Mouse (Mus musculus): ENCODE measurements around the gene Mogs. TPM values are rescaled to one million over a fixed set of nuclear protein-coding genes. Genes with fewer than 3 reads are reported as not detected.

Mogs gene
- polyA plus RNA-seq, 1 experiment from 2014 or later, result 22.1 TPM

GRCm38 (mm10) chr6:83111510-83112136, 3.7 kb upstream of the Mogs start:
- 93% methylated on average over 4 of the region's 4 CpGs for WGBS
- Histone ChIP-seq H3K4me2 (ENCODE audit: low read depth, low read length) (no peak overlapping the region), H3K4me3 (ENCODE audit: low read depth, low read length) (no peak overlapping the region), H3K27ac (replicated peaks; ENCODE audit: low read depth, low read length) (no peak overlapping the region), H3K4me1 (ENCODE audit: control insufficient read depth, insufficient read depth, low read length) (no peaks in the 10 kb centered on the region; the same call in 1 of the 2 replicates), H3K9me3 (replicated peaks; ENCODE audit: control insufficient read depth, low read length) (no peaks in the 10 kb centered on the region), H3K36me3 (replicated peaks; ENCODE audit: control insufficient read depth, insufficient read depth, low read depth, low read length) (no peaks in the 10 kb centered on the region), H3K9ac (replicated peaks; ENCODE audit: low read length) (no peak overlapping the region), H3K27me3 (ENCODE audit: control insufficient read depth, insufficient read depth, low read length) (no peaks in the 10 kb centered on the region)
- ATAC-seq (replicated peaks; ENCODE audit: insufficient number of reproducible peaks, low FRiP score, low TSS enrichment, low read depth) (no peak), DNase-seq (ENCODE audit: low spot score) (no peak)

GRCm38 (mm10) chr6:83115682-83116372, 531 bp downstream of the Mogs start:
- H3K27me3 ChIP-seq (ENCODE audit: control insufficient read depth, insufficient read depth, low read length), result no peaks in the 10 kb centered on the region

GRCm38 (mm10) chr6:83116373-83117164, 1.3 kb downstream of the Mogs start:
- Histone ChIP-seq H3K27me3 (ENCODE audit: control insufficient read depth, insufficient read depth, low read length) (no peaks in the 10 kb centered on the region), H3K4me2 (ENCODE audit: low read depth, low read length) (peak overlapping the region; percentile 78), H3K4me1 (ENCODE audit: control insufficient read depth, insufficient read depth, low read length) (peaks cover 5% of the 10 kb centered on the region), H3K9me3 (replicated peaks; ENCODE audit: control insufficient read depth, low read length) (no peaks in the 10 kb centered on the region), H3K4me3 (ENCODE audit: low read depth, low read length) (peak overlapping the region; percentile 75), H3K27ac (replicated peaks; ENCODE audit: low read depth, low read length) (no peak overlapping the region), H3K9ac (replicated peaks; ENCODE audit: low read length) (peak overlapping the region; percentile 85), H3K36me3 (replicated peaks; ENCODE audit: control insufficient read depth, insufficient read depth, low read depth, low read length) (no peaks in the 10 kb centered on the region; the same call in 1 of the 2 replicates)
- WGBS, result 77% methylated on average over 11 of the region's 11 CpGs
- DNase-seq (ENCODE audit: low spot score) (no peak), ATAC-seq (replicated peaks; ENCODE audit: insufficient number of reproducible peaks, low FRiP score, low TSS enrichment, low read depth) (no peak)

More at GRCm38 (mm10) chr6:83115682-83116372, 531 bp downstream of the Mogs start:
- Histone ChIP-seq H3K27ac (replicated peaks; ENCODE audit: low read depth, low read length) (0 out of 2 replicates have a peak overlapping the region, but pooled peaks have one; percentile 5), H3K4me1 (ENCODE audit: control insufficient read depth, insufficient read depth, low read length) (peaks cover 5% of the 10 kb centered on the region), H3K9me3 (replicated peaks; ENCODE audit: control insufficient read depth, low read length) (no peaks in the 10 kb centered on the region), H3K4me2 (ENCODE audit: low read depth, low read length) (peak overlapping the region; percentile 78), H3K36me3 (replicated peaks; ENCODE audit: control insufficient read depth, insufficient read depth, low read depth, low read length) (no peaks in the 10 kb centered on the region; the same call in 1 of the 2 replicates), H3K4me3 (ENCODE audit: low read depth, low read length) (peak overlapping the region; percentile 75), H3K9ac (replicated peaks; ENCODE audit: low read length) (peak overlapping the region; percentile 85)
- WGBS, result 3% methylated on average over 46 of the region's 48 CpGs
- ATAC-seq (replicated peaks; ENCODE audit: insufficient number of reproducible peaks, low FRiP score, low TSS enrichment, low read depth), result peak; percentile 31
- DNase-seq (ENCODE audit: low spot score), result no peak

GRCm38 (mm10) chr6:83117165-83117438, 1.8 kb downstream of the Mogs start:
- WGBS, result 85% methylated on average over 4 of the region's 4 CpGs
- ATAC-seq (replicated peaks; ENCODE audit: insufficient number of reproducible peaks, low FRiP score, low TSS enrichment, low read depth), result no peak
- no peak for DNase-seq (ENCODE audit: low spot score)
- peaks cover 5% of the 10 kb centered on the region for H3K4me1 ChIP-seq (ENCODE audit: control insufficient read depth, insufficient read depth, low read length)
- H3K9me3 ChIP-seq (replicated peaks; ENCODE audit: control insufficient read depth, low read length), result no peaks in the 10 kb centered on the region
- H3K9ac ChIP-seq (replicated peaks; ENCODE audit: low read length), result no peak overlapping the region
- H3K4me3 ChIP-seq (ENCODE audit: low read depth, low read length), result no peak overlapping the region
- no peak overlapping the region for H3K4me2 ChIP-seq (ENCODE audit: low read depth, low read length)
- no peaks in the 10 kb centered on the region for H3K27me3 ChIP-seq (ENCODE audit: control insufficient read depth, insufficient read depth, low read length)
- no peak overlapping the region for H3K27ac ChIP-seq (replicated peaks; ENCODE audit: low read depth, low read length)
- no peaks in the 10 kb centered on the region; the same call in 1 of the 2 replicates for H3K36me3 ChIP-seq (replicated peaks; ENCODE audit: control insufficient read depth, insufficient read depth, low read depth, low read length)

GRCm38 (mm10) chr6:83117616-83118015, 2.3 kb downstream of the Mogs start:
- H3K27me3 ChIP-seq (ENCODE audit: control insufficient read depth, insufficient read depth, low read length), result no peaks in the 10 kb centered on the region
- H3K36me3 ChIP-seq (replicated peaks; ENCODE audit: control insufficient read depth, insufficient read depth, low read depth, low read length), result no peaks in the 10 kb centered on the region; the same call in 1 of the 2 replicates
- no peak overlapping the region for H3K4me3 ChIP-seq (ENCODE audit: low read depth, low read length)
- no peak overlapping the region for H3K27ac ChIP-seq (replicated peaks; ENCODE audit: low read depth, low read length)
- no peak for DNase-seq (ENCODE audit: low spot score)
- no peaks in the 10 kb centered on the region for H3K9me3 ChIP-seq (replicated peaks; ENCODE audit: control insufficient read depth, low read length)
- no peak overlapping the region for H3K4me2 ChIP-seq (ENCODE audit: low read depth, low read length)
- peaks cover 5% of the 10 kb centered on the region for H3K4me1 ChIP-seq (ENCODE audit: control insufficient read depth, insufficient read depth, low read length)
- no peak for ATAC-seq (replicated peaks; ENCODE audit: insufficient number of reproducible peaks, low FRiP score, low TSS enrichment, low read depth)
- WGBS, result 88% methylated on average over 13 of the region's 13 CpGs
- no peak overlapping the region for H3K9ac ChIP-seq (replicated peaks; ENCODE audit: low read length)

GRCm38 (mm10) chr6:83118369-83118768, 3.1 kb downstream of the Mogs start:
- Histone ChIP-seq H3K27ac (replicated peaks; ENCODE audit: low read depth, low read length) (no peak overlapping the region), H3K27me3 (ENCODE audit: control insufficient read depth, insufficient read depth, low read length) (no peaks in the 10 kb centered on the region), H3K4me2 (ENCODE audit: low read depth, low read length) (no peak overlapping the region), H3K9ac (replicated peaks; ENCODE audit: low read length) (no peak overlapping the region), H3K4me1 (ENCODE audit: control insufficient read depth, insufficient read depth, low read length) (peaks cover 8% of the 10 kb centered on the region), H3K9me3 (replicated peaks; ENCODE audit: control insufficient read depth, low read length) (no peaks in the 10 kb centered on the region), H3K36me3 (replicated peaks; ENCODE audit: control insufficient read depth, insufficient read depth, low read depth, low read length) (no peaks in the 10 kb centered on the region; the same call in 1 of the 2 replicates), H3K4me3 (ENCODE audit: low read depth, low read length) (no peak overlapping the region)
- ATAC-seq (replicated peaks; ENCODE audit: insufficient number of reproducible peaks, low FRiP score, low TSS enrichment, low read depth), result no peak
- DNase-seq (ENCODE audit: low spot score), result no peak
- WGBS, result 84% methylated on average over 11 of the region's 11 CpGs

GRCm38 (mm10) chr6:83118825-83119733, 3.8 kb downstream of the Mogs start:
- no peaks in the 10 kb centered on the region for H3K9me3 ChIP-seq (replicated peaks; ENCODE audit: control insufficient read depth, low read length)
- no peaks in the 10 kb centered on the region; the same call in 1 of the 2 replicates for H3K36me3 ChIP-seq (replicated peaks; ENCODE audit: control insufficient read depth, insufficient read depth, low read depth, low read length)
- no peak overlapping the region for H3K9ac ChIP-seq (replicated peaks; ENCODE audit: low read length)
- ATAC-seq (replicated peaks; ENCODE audit: insufficient number of reproducible peaks, low FRiP score, low TSS enrichment, low read depth), result no peak
- H3K27me3 ChIP-seq (ENCODE audit: control insufficient read depth, insufficient read depth, low read length), result no peaks in the 10 kb centered on the region
- 86% methylated on average over 14 of the region's 14 CpGs for WGBS
- peak overlapping the region; percentile 55 for H3K4me2 ChIP-seq (ENCODE audit: low read depth, low read length)
- no peak for DNase-seq (ENCODE audit: low spot score)
- H3K4me3 ChIP-seq (ENCODE audit: low read depth, low read length), result no peak overlapping the region; the same call in 1 of the 2 replicates
- H3K4me1 ChIP-seq (ENCODE audit: control insufficient read depth, insufficient read depth, low read length), result peaks cover 8% of the 10 kb centered on the region
- H3K27ac ChIP-seq (replicated peaks; ENCODE audit: low read depth, low read length), result no peak overlapping the region

Data from embryonic facial prominence, embryonic 11.5 days (tissue).